ENCODE assay signal across 7 mouse cellular contexts in the genomic region with DNA sequence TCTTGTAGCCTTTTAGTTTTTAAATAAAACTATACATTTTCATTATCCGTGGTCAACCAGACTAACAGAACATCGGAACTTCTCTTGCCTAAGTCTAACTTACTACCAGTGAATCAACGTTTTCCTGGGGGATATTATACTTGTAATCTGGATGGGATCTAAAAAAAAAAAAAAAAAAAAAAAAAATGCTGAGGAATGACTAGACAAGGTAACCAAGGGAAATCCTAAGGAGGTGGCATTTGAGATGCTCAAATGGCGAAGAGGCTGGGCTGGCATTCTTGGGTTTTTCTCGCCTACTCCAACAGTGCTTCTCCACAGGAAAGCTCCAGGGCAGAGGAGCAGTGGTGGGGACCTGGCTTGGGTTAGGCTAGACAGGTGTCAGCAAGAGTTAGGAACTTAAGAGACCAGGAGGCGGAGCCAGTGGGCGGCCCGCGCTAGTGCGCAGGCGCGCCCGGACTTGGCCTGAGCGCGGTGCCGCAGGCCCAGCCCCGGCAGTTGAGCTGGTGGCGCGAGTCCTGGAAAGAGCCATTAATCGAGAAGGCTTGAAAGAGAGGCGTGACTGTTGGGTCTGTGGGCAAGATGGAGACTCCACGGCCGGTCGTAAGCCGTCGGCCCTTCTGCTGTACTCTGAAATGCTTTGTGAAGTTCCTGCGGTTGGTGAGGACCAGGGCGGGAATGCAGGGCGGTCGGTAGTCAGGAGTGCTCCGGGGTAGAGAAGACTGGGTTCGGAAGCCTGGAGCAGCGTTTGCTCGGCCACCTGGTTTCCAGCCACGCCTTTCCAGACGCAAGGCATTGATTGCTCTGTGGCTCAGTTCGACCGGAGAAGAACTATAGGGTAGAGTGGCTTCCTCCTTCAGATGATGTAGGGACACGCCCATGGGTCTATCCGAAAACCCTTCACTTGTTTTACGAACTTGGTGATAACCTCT. TPM values are rescaled to one million over a fixed set of nuclear protein-coding genes. Genes with fewer than 3 reads are reported as not detected.
DNase-seq lines count a peak whose midpoint lies in the region; ATAC-seq and TF ChIP-seq lines count a peak whose summit lies in the region.

A gene (plus strand): TSS at position 423 of the 929 bp plus-strand sequence.

- H3K9me3 ChIP-seq in embryonic facial prominence, embryonic 10.5 days: no peaks in the 10 kb centered on the region
- no peaks in the 10 kb centered on the region for H3K9me3 ChIP-seq in limb, embryonic 12.5 days
- H3K9me3 ChIP-seq in midbrain, embryonic 15.5 days: no peaks in the 10 kb centered on the region

- H3K36me3 ChIP-seq in embryonic facial prominence, embryonic 10.5 days (replicated peaks): no peaks in the 10 kb centered on the region
- H3K36me3 ChIP-seq in limb, embryonic 12.5 days: no peaks in the 10 kb centered on the region
- 0 out of 2 replicates have a peak, but pooled peaks cover 2% of the 10 kb centered on the region for H3K36me3 ChIP-seq in midbrain, embryonic 15.5 days (replicated peaks)
- H3K36me3 ChIP-seq in spleen, adult 2 months (ENCODE audit: control insufficient read depth, insufficient read depth, low read length): no peaks in the 10 kb centered on the region

- H3K4me2 ChIP-seq in limb, embryonic 12.5 days: peak within 1 kb of the TSS; percentile 76
- peak within 1 kb of the TSS; percentile 81 for H3K4me2 ChIP-seq in midbrain, embryonic 15.5 days

- TF ChIP-seq CTCF in spleen, adult 2 months (IDR thresholded peaks at IDR 0.05; ENCODE audit: extremely low read depth, insufficient read depth, insufficient read length, insufficient replicate concordance): no peak

- TF ChIP-seq POLR2A in spleen, adult 2 months (IDR thresholded peaks at IDR 0.05; ENCODE audit: low read depth, low read length): peak; percentile 74; the same call in 1 of the 2 replicates

- 3% methylated on average over 41 of the region's 41 CpGs for WGBS in embryonic facial prominence, embryonic 10.5 days
- 4% methylated on average over 41 of the region's 41 CpGs for WGBS in limb, embryonic 12.5 days
- WGBS in midbrain, embryonic 15.5 days: 4% methylated on average over 41 of the region's 41 CpGs
- 4% methylated on average over 41 of the region's 41 CpGs for WGBS in spleen, adult 2 months

- peak within 1 kb of the TSS; percentile 71 for H3K4me3 ChIP-seq in embryonic facial prominence, embryonic 10.5 days
- peak within 1 kb of the TSS; percentile 63 for H3K4me3 ChIP-seq in limb, embryonic 12.5 days (replicated peaks)
- peak within 1 kb of the TSS; percentile 72 for H3K4me3 ChIP-seq in midbrain, embryonic 15.5 days
- peak within 1 kb of the TSS; percentile 95 for H3K4me3 ChIP-seq in spleen, adult 2 months (ENCODE audit: extremely low read depth, insufficient read depth, insufficient read length)

- peak; percentile 92 for DNase-seq in adrenal gland, postnatal 14 days
- DNase-seq in embryonic facial prominence, embryonic 10.5 days (ENCODE audit: low spot score): peak; percentile 93
- peak; percentile 89 for DNase-seq in kidney, adult 11 months
- DNase-seq in spleen, adult 2 months (ENCODE audit: low read depth in 1 of 2, low spot score in 2 of 2): peak; percentile 81 to 85

- H3K27me3 ChIP-seq in embryonic facial prominence, embryonic 10.5 days (replicated peaks; ENCODE audit: low read depth, poor library complexity, severe bottlenecking): no peaks in the 10 kb centered on the region
- H3K27me3 ChIP-seq in limb, embryonic 12.5 days: no peaks in the 10 kb centered on the region
- no peaks in the 10 kb centered on the region for H3K27me3 ChIP-seq in midbrain, embryonic 15.5 days (replicated peaks)
- H3K27me3 ChIP-seq in spleen, adult 2 months (ENCODE audit: control insufficient read depth, insufficient read depth, low read length): no peaks in the 10 kb centered on the region

- H3K9ac ChIP-seq in limb, embryonic 12.5 days (replicated peaks): peak within 1 kb of the TSS; percentile 70
- peak within 1 kb of the TSS; percentile 57 for H3K9ac ChIP-seq in midbrain, embryonic 15.5 days

- peak within 1 kb of the TSS; percentile 90 for H3K27ac ChIP-seq in embryonic facial prominence, embryonic 10.5 days (replicated peaks)
- peak within 1 kb of the TSS; percentile 90 for H3K27ac ChIP-seq in limb, embryonic 12.5 days
- H3K27ac ChIP-seq in midbrain, embryonic 15.5 days: peak within 1 kb of the TSS; percentile 57
- peak within 1 kb of the TSS; percentile 92 for H3K27ac ChIP-seq in spleen, adult 2 months (ENCODE audit: insufficient read depth, low read length)

- peaks cover 29% of the 10 kb centered on the region for H3K4me1 ChIP-seq in embryonic facial prominence, embryonic 10.5 days
- peaks cover 18% of the 10 kb centered on the region for H3K4me1 ChIP-seq in limb, embryonic 12.5 days (replicated peaks)
- H3K4me1 ChIP-seq in midbrain, embryonic 15.5 days: peaks cover 24% of the 10 kb centered on the region
- H3K4me1 ChIP-seq in spleen, adult 2 months (ENCODE audit: control insufficient read depth, insufficient read depth, insufficient read length): peaks cover 9% of the 10 kb centered on the region; the same call in 1 of the 2 replicates

- ATAC-seq in granulocyte monocyte progenitor cell, adult 5-6 weeks (replicated peaks; ENCODE audit: poor library complexity, severe bottlenecking): peak; percentile 47
- ATAC-seq in limb, embryonic 12.5 days (ENCODE audit: insufficient number of reproducible peaks, insufficient read depth, low FRiP score, low TSS enrichment, low read depth): peak; percentile 86
- peak; percentile 86 for ATAC-seq in midbrain, embryonic 15.5 days (replicated peaks)

RNA-seq across cellular contexts. Expression of the gene that starts here (rescaled TPM):
- 63.6 and 75.7 TPM in 2 replicates for total RNA-seq in adrenal gland, postnatal 14 days (2021)
- 39.8 and 41.4 TPM in 2 replicates for polyA plus RNA-seq in embryonic facial prominence, embryonic 10.5 days (2016; fragmentation: Nextera tagmentation; extraction: Ambion mirVana)
- 45.2 and 50.6 TPM in 2 replicates for total RNA-seq in granulocyte monocyte progenitor cell, adult 5-6 weeks (2014; fragmentation: Nextera tagmentation)
- 13.5 and 17.9 TPM in 2 replicates for total RNA-seq in granulocyte monocyte progenitor cell, adult 5-6 weeks (2017)
- polyA plus RNA-seq in limb, embryonic 12.5 days (2016; fragmentation: Nextera tagmentation; extraction: Ambion mirVana): 48.6 and 52.2 TPM in 2 replicates
- polyA plus RNA-seq in midbrain, embryonic 15.5 days (2015; fragmentation: Nextera tagmentation; extraction: Ambion mirVana): 29.2 and 32.3 TPM in 2 replicates
- polyA plus RNA-seq in spleen, adult 2 months (2012; rRNA removed): 11.9 and 13.0 TPM in 2 replicates

Comparison
In these comparisons a context has a peak if more than half of its experiments do, and no peak if none do; other contexts are left out.
1. Peak in every context shown above with its lines: DNase-seq, ATAC-seq, H3K4me3 ChIP-seq and H3K27ac ChIP-seq.